Mouse (Mus musculus) liver, adult 2 months (tissue): ENCODE data around the gene Prkch.

Experiments used
- CTCF ChIP-seq: fragments of 200-500 bp; IDR thresholded peaks from 2 replicates; pipeline ENCODE4 v1.5.1; 2011; ENCODE audit warnings: low read depth, low read length, control low read depth
- POLR2A ChIP-seq: fragments of 200-500 bp; IDR thresholded peaks from 2 replicates; pipeline ENCODE4 v1.6.1; 2011; ENCODE audit warnings: low read length, control low read depth; ENCODE audit not compliant: insufficient read depth; ENCODE audit errors: extremely low read depth

DNA sequence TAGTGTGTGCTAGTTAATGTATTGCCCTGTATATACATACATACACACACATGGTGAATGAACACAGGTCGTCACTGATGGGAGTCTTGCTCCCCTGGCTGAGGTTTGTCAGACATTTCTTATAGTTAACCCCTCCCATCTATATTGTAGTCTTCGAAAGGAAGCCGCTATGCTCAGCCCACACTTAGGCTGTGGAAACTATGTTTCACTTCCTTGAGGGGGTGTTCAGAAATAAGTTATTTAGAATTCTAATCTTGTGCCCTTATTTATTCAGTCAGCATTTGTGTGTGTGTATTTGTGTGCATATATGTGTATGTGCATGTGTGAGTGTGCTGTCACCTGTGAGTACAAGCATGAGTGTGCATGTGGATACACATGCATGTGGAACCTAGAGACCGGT, 49.1 kb downstream of the Prkch start:
- TF ChIP-seq CTCF (no peak), POLR2A (no peak)
